Mouse (Mus musculus) thymus, postnatal 10 days (tissue): ENCODE data around the gene Lgi1.

Experiments used
- DNase-seq, 2 experiments: peaks; one replicate each; pipeline ENCODE4 v3.0.0; 2021; ENCODE audit warnings: low spot score in 2 of 2

Gene Lgi1

GRCm38 (mm10) chr19:38264505-38265500, at the start of gene Lgi1:
Gene Lgi1, plus strand, starts transcription at chr19:38264536.
- DNase-seq = no peak

- DNase-seq = no peak
These were observed 46.6 kb upstream of the Lgi1 start for GRCm38 (mm10) chr19:38217696-38218095.

GRCm38 (mm10) chr19:38223356-38223904, 40.9 kb upstream of the Lgi1 start:
- no peak for DNase-seq

GRCm38 (mm10) chr19:38223905-38224684, 40.2 kb upstream of the Lgi1 start, which contains the start of gene Fra10ac1:
Gene Fra10ac1, minus strand, starts transcription at chr19:38224156.
- peak; percentile 79 to 87 for DNase-seq

- no peak for DNase-seq
These were observed 39.7 kb upstream of the Lgi1 start for GRCm38 (mm10) chr19:38224685-38225060.

GRCm38 (mm10) chr19:38228699-38229098, 35.6 kb upstream of the Lgi1 start:
- DNase-seq = no peak

GRCm38 (mm10) chr19:38232087-38232486, 32.2 kb upstream of the Lgi1 start:
- DNase-seq = no peak

GRCm38 (mm10) chr19:38232516-38232915, 31.8 kb upstream of the Lgi1 start:
- DNase-seq = no peak

GRCm38 (mm10) chr19:38236526-38236925, 27.8 kb upstream of the Lgi1 start:
- DNase-seq = no peak

- DNase-seq = no peak
These were observed 26.5 kb upstream of the Lgi1 start for GRCm38 (mm10) chr19:38237834-38238212.

- no peak for DNase-seq
These were observed 26.0 kb upstream of the Lgi1 start for GRCm38 (mm10) chr19:38238213-38238951.

- no peak for DNase-seq
These were observed 22.0 kb upstream of the Lgi1 start for GRCm38 (mm10) chr19:38242314-38242852.

- DNase-seq = no peak
These were observed 19.6 kb upstream of the Lgi1 start for GRCm38 (mm10) chr19:38244748-38245147.

GRCm38 (mm10) chr19:38245361-38246176, 18.8 kb upstream of the Lgi1 start:
- no peak for DNase-seq

- DNase-seq = no peak
These were observed 18.1 kb upstream of the Lgi1 start for GRCm38 (mm10) chr19:38246177-38246622.

GRCm38 (mm10) chr19:38249627-38250026, 14.7 kb upstream of the Lgi1 start:
- no peak for DNase-seq

GRCm38 (mm10) chr19:38253796-38254195, 10.5 kb upstream of the Lgi1 start:
- peak in 1 of 2 experiments; percentile 18 for DNase-seq

GRCm38 (mm10) chr19:38258651-38259065, 5.7 kb upstream of the Lgi1 start:
- DNase-seq = no peak

GRCm38 (mm10) chr19:38259436-38259835, 4.9 kb upstream of the Lgi1 start:
- DNase-seq = no peak

GRCm38 (mm10) chr19:38260346-38260745, 4.0 kb upstream of the Lgi1 start:
- DNase-seq = no peak
